Mouse (Mus musculus) stomach, embryonic 15.5 days (tissue): Measurements from ENCODE around the gene Gm26602. TPM values are rescaled to one million over a fixed set of nuclear protein-coding genes. Genes with fewer than 3 reads are reported as not detected.

ENCODE experiments used
- ATAC-seq: fragments of 200-750 bp; cut with Nextera tagmentation; 2 replicates; pipeline ENCODE4 v1.8.0; 2017; ENCODE audit warnings: low read depth, moderate number of reproducible peaks, moderate TSS enrichment; ENCODE audit not compliant: insufficient read depth, low FRiP score
- H3K27ac ChIP-seq: fragments of 300-500 bp; sonication (generic); 2 replicates; pipeline ENCODE4 v1.5.1; 2015; ENCODE audit warnings: mild to moderate bottlenecking, inconsistent platforms
- H3K27me3 ChIP-seq: fragments of 300-500 bp; sonication (generic); replicated peaks from 2 replicates; pipeline ENCODE4 v1.6.1; 2015; ENCODE audit warnings: inconsistent platforms
- H3K36me3 ChIP-seq: fragments of 300-500 bp; sonication (generic); 2 replicates; pipeline ENCODE4 v1.6.1; 2015; ENCODE audit warnings: inconsistent platforms
- H3K4me1 ChIP-seq: fragments of 300-500 bp; sonication (generic); 2 replicates; pipeline ENCODE4 v1.6.1; 2015; ENCODE audit warnings: inconsistent platforms
- H3K4me2 ChIP-seq: fragments of 300-500 bp; sonication (generic); 2 replicates; pipeline ENCODE4 v1.6.1; 2015; ENCODE audit warnings: mild to moderate bottlenecking, inconsistent platforms
- H3K4me3 ChIP-seq: fragments of 300-500 bp; sonication (generic); replicated peaks from 2 replicates; pipeline ENCODE4 v1.5.1; 2015; ENCODE audit warnings: inconsistent platforms
- H3K9ac ChIP-seq: fragments of 300-500 bp; sonication (generic); 2 replicates; pipeline ENCODE4 v1.6.1; 2015; ENCODE audit warnings: inconsistent platforms
- H3K9me3 ChIP-seq: fragments of 300-500 bp; sonication (generic); 2 replicates; pipeline ENCODE4 v1.6.1; 2016; ENCODE audit warnings: inconsistent platforms
- WGBS: fragments of 180-500 bp; shearing (Covaris S2); methylation state at CpG from one replicate; pipeline ENCODE4 v1.1.7; 2015; 5-methylcytosine and 5-hydroxymethylcytosine counted together
- polyA plus RNA-seq: library from polyadenylated mRNA; unstranded; fragments of >200 nt; fragmentation: Nextera tagmentation; extraction: Ambion mirVana; gene quantifications from 2 replicates; pipeline ENCODE4 v1.2.1, GENCODE M21; 2015

The Gm26602 gene
- polyA plus RNA-seq, 1 experiment from 2014 or later, result 13.3 TPM

- 0 out of 2 replicates have a peak overlapping the region, but pooled peaks have one; percentile 9 for H3K27ac ChIP-seq
- H3K27me3 ChIP-seq, result no peaks in the 10 kb centered on the region
- H3K9ac ChIP-seq, result no peak overlapping the region
- no peak overlapping the region for H3K4me3 ChIP-seq
- no peak for ATAC-seq
- H3K4me2 ChIP-seq, result no peak overlapping the region
- 71% methylated on average over 11 of the region's 11 CpGs for WGBS
- H3K9me3 ChIP-seq, result no peaks in the 10 kb centered on the region
- H3K4me1 ChIP-seq, result peaks cover 40% of the 10 kb centered on the region
- peaks cover 5% of the 10 kb centered on the region; the same call in 1 of the 2 replicates for H3K36me3 ChIP-seq
These were observed 27.3 kb downstream of the Gm26602 start for GRCm38 (mm10) chr10:79937775-79938526.

GRCm38 (mm10) chr10:79940749-79941148 lies 30.1 kb downstream of the Gm26602 start:
- Histone ChIP-seq H3K27ac (no peak overlapping the region), H3K9me3 (no peaks in the 10 kb centered on the region), H3K4me2 (no peak overlapping the region), H3K27me3 (no peaks in the 10 kb centered on the region), H3K4me1 (peaks cover 44% of the 10 kb centered on the region), H3K36me3 (peaks cover 5% of the 10 kb centered on the region; the same call in 1 of the 2 replicates), H3K4me3 (no peak overlapping the region), H3K9ac (no peak overlapping the region)
- ATAC-seq, result no peak
- WGBS, result 52% methylated on average over 7 of the region's 7 CpGs

DNA sequence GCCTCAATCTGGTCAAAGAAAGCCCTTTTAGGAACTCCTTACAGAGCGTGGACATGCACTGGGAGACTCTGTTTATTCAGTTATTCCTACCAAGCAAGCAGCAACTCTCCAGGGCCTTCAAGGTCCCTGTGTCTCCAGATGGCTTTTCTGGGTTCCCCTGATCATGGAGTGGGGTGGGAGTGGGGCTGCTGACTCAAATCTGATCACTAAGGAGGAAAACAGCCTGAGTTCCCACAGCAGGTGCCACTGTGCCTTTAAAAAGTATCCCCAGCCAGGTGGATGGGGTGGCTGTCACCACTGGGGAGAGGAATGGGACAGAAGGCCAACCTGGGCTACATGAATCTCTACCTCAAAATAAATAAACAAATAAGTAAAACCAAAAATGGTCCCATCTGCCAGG lies 32.3 kb downstream of the Gm26602 start:
- Histone ChIP-seq H3K4me2 (no peak overlapping the region), H3K9ac (no peak overlapping the region), H3K27me3 (no peaks in the 10 kb centered on the region), H3K36me3 (peaks cover 5% of the 10 kb centered on the region), H3K9me3 (no peaks in the 10 kb centered on the region), H3K4me1 (peaks cover 42% of the 10 kb centered on the region), H3K27ac (peak overlapping the region; percentile 86), H3K4me3 (no peak overlapping the region)
- 79% methylated on average over 1 of the region's 1 CpGs for WGBS
- ATAC-seq, result no peak

- Histone ChIP-seq H3K9ac (no peak overlapping the region), H3K36me3 (peaks cover 5% of the 10 kb centered on the region), H3K27ac (peak overlapping the region; percentile 86), H3K4me2 (0 out of 2 replicates have a peak overlapping the region, but pooled peaks have one; percentile 19), H3K9me3 (no peaks in the 10 kb centered on the region), H3K4me1 (peaks cover 42% of the 10 kb centered on the region), H3K4me3 (no peak overlapping the region), H3K27me3 (no peaks in the 10 kb centered on the region)
- 58% methylated on average over 9 of the region's 9 CpGs for WGBS
- peak; percentile 66 for ATAC-seq
These were observed 32.8 kb downstream of the Gm26602 start for GRCm38 (mm10) chr10:79943471-79943901.

DNA sequence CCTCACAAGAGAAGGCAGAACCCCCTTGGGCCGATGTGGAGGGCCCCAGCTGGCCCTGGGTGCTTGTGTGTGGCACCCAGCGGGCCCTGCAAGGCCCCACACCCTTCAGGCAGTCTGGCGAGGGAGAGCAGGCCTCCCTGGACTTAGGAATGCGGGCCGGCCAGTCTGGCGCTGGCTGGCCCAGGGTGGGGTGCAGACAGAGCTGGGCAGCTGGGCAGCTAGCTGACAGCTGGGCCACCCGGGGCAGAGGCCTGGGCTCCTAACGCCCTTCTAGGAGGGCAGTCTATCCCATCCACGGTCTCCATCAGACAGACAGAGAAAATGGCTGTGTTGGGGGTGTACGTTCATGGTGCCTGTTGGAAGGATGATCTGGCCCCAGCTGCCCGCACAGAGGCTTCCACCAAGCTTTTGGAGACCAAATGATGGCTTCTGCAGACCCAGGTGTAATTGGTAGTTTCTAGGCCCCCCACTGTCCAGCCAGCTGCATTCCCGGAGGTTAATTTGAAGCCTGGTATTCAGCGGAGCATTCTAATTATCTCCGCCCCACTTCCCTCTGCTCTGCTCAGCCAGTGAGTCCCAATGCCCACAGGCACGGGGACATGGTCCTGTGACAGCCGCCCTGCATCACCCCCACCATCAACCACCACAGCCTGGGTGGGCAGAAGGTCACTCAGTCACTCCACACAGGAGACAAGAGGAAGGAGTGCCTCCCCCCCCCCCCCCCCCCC lies 35.0 kb downstream of the Gm26602 start:
- Histone ChIP-seq H3K27me3 (no peaks in the 10 kb centered on the region), H3K4me3 (0 out of 2 replicates have a peak overlapping the region, but pooled peaks have one; percentile 3), H3K9me3 (no peaks in the 10 kb centered on the region), H3K36me3 (peaks cover 26% of the 10 kb centered on the region), H3K4me1 (peaks cover 42% of the 10 kb centered on the region), H3K27ac (peak overlapping the region; percentile 86), H3K4me2 (peak overlapping the region; percentile 40), H3K9ac (no peak overlapping the region)
- WGBS, result 31% methylated on average over 16 of the region's 16 CpGs
- peak; percentile 71 for ATAC-seq

- H3K4me2 ChIP-seq, result peak overlapping the region; percentile 40
- no peaks in the 10 kb centered on the region for H3K9me3 ChIP-seq
- peaks cover 42% of the 10 kb centered on the region for H3K4me1 ChIP-seq
- no peaks in the 10 kb centered on the region for H3K27me3 ChIP-seq
- H3K36me3 ChIP-seq, result peaks cover 34% of the 10 kb centered on the region
- H3K9ac ChIP-seq, result peak overlapping the region; percentile 4; the same call in 1 of the 2 replicates
- WGBS, result 21% methylated on average over 7 of the region's 7 CpGs
- peak overlapping the region; percentile 16 for H3K4me3 ChIP-seq
- peak; percentile 41 for ATAC-seq
- peak overlapping the region; percentile 86 for H3K27ac ChIP-seq
These were observed 36.2 kb downstream of the Gm26602 start for GRCm38 (mm10) chr10:79946752-79947322.

DNA sequence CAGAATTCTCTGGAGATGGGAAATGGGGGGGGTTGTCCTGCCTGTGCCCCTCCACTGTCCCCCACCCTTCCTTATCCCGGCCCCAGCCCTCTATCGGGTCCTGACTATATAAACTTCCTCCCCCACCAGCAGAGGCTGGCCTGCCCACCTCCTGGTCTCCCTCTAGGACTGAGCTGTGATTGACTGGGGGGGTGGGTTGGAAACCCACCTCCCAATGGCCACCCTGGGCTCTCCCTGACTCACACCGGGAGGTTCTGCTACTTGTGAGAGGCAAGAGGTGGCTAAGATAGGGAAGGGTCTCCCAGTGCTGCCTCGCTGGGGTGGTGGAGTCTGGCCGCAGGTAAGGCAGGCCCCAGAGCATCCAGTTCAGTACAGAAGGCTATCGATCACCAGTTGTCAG lies 36.8 kb downstream of the Gm26602 start:
- no peak for ATAC-seq
- no peak overlapping the region for H3K4me3 ChIP-seq
- no peak overlapping the region for H3K9ac ChIP-seq
- H3K36me3 ChIP-seq, result peaks cover 31% of the 10 kb centered on the region
- H3K27me3 ChIP-seq, result no peaks in the 10 kb centered on the region
- peak overlapping the region; percentile 86; the same call in 1 of the 2 replicates for H3K27ac ChIP-seq
- H3K4me2 ChIP-seq, result peak overlapping the region; percentile 40; the same call in 1 of the 2 replicates
- no peaks in the 10 kb centered on the region for H3K9me3 ChIP-seq
- peaks cover 42% of the 10 kb centered on the region for H3K4me1 ChIP-seq
- 50% methylated on average over 6 of the region's 6 CpGs for WGBS

GRCm38 (mm10) chr10:79949873-79950272 lies 39.2 kb downstream of the Gm26602 start:
- peaks cover 37% of the 10 kb centered on the region for H3K36me3 ChIP-seq
- no peaks in the 10 kb centered on the region for H3K9me3 ChIP-seq
- no peak overlapping the region for H3K4me3 ChIP-seq
- H3K27ac ChIP-seq, result no peak overlapping the region
- ATAC-seq, result no peak
- no peak overlapping the region for H3K4me2 ChIP-seq
- H3K27me3 ChIP-seq, result no peaks in the 10 kb centered on the region
- WGBS, result 72% methylated on average over 4 of the region's 4 CpGs
- no peak overlapping the region for H3K9ac ChIP-seq
- peaks cover 28% of the 10 kb centered on the region for H3K4me1 ChIP-seq

GRCm38 (mm10) chr10:79950661-79951060 lies 40.0 kb downstream of the Gm26602 start:
- no peak overlapping the region for H3K27ac ChIP-seq
- H3K36me3 ChIP-seq, result peaks cover 37% of the 10 kb centered on the region
- H3K9me3 ChIP-seq, result no peaks in the 10 kb centered on the region
- peaks cover 20% of the 10 kb centered on the region for H3K4me1 ChIP-seq
- no peak for ATAC-seq
- no peak overlapping the region for H3K4me3 ChIP-seq
- H3K27me3 ChIP-seq, result no peaks in the 10 kb centered on the region
- H3K4me2 ChIP-seq, result no peak overlapping the region
- WGBS, result 84% methylated on average over 18 of the region's 18 CpGs
- no peak overlapping the region for H3K9ac ChIP-seq

GRCm38 (mm10) chr10:79953946-79954345 lies 43.3 kb downstream of the Gm26602 start:
- no peaks in the 10 kb centered on the region for H3K27me3 ChIP-seq
- 83% methylated on average over 6 of the region's 6 CpGs for WGBS
- no peak overlapping the region for H3K9ac ChIP-seq
- H3K27ac ChIP-seq, result no peak overlapping the region
- peaks cover 32% of the 10 kb centered on the region for H3K36me3 ChIP-seq
- no peaks in the 10 kb centered on the region for H3K9me3 ChIP-seq
- no peak overlapping the region for H3K4me2 ChIP-seq
- peaks cover 5% of the 10 kb centered on the region; the same call in 1 of the 2 replicates for H3K4me1 ChIP-seq
- no peak overlapping the region for H3K4me3 ChIP-seq
- ATAC-seq, result no peak

DNA sequence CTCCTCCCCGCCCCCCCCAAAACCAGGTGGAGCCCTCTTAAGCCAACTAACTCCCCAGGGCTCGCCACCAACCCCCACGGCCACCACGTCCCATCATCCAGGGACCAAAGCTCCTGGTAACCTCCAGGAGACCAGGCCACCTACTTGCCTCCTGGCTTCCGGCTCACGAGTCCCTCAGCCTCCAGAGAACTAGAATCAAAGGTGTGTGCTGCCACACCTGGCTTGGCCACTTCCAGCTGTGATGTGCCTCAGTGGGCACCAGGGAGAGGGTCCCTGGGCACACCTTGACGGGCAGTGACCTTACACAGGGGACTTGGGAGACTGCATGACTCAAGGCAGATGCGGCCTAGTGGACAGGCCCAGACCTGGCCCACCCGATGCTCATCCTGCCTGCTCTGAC lies 45.0 kb downstream of the Gm26602 start:
- Histone ChIP-seq H3K27me3 (no peaks in the 10 kb centered on the region), H3K9ac (no peak overlapping the region), H3K4me2 (no peak overlapping the region), H3K4me1 (peaks cover 7% of the 10 kb centered on the region), H3K27ac (no peak overlapping the region), H3K4me3 (no peak overlapping the region), H3K36me3 (peaks cover 15% of the 10 kb centered on the region), H3K9me3 (no peaks in the 10 kb centered on the region)
- 70% methylated on average over 9 of the region's 9 CpGs for WGBS
- ATAC-seq, result no peak
